Mouse (Mus musculus): ENCODE data around the gene Btbd11. TPM values are rescaled to one million over a fixed set of nuclear protein-coding genes. Genes with fewer than 3 reads are reported as not detected.

The Btbd11 gene
- polyA plus RNA-seq, 1 experiment from 2014 or later, result 4.4 TPM

GRCm38 (mm10) chr10:85460736-85461135 is 74.1 kb downstream of the Btbd11 start:
- Histone ChIP-seq H3K4me2 (ENCODE audit: low read depth, low read length) (no peak overlapping the region), H3K4me1 (ENCODE audit: control insufficient read depth, insufficient read depth, low read length) (peaks cover 3% of the 10 kb centered on the region), H3K9ac (replicated peaks; ENCODE audit: low read length) (no peak overlapping the region), H3K36me3 (replicated peaks; ENCODE audit: control insufficient read depth, insufficient read depth, low read depth, low read length) (no peaks in the 10 kb centered on the region), H3K27me3 (ENCODE audit: control insufficient read depth, insufficient read depth, low read length) (no peaks in the 10 kb centered on the region), H3K9me3 (replicated peaks; ENCODE audit: control insufficient read depth, low read length) (no peaks in the 10 kb centered on the region), H3K4me3 (ENCODE audit: low read depth, low read length) (no peak overlapping the region), H3K27ac (replicated peaks; ENCODE audit: low read depth, low read length) (no peak overlapping the region)
- ATAC-seq (replicated peaks; ENCODE audit: insufficient number of reproducible peaks, low FRiP score, low TSS enrichment, low read depth) (no peak), DNase-seq (ENCODE audit: low spot score) (no peak)
- WGBS, result 92% methylated on average over 10 of the region's 10 CpGs

DNA sequence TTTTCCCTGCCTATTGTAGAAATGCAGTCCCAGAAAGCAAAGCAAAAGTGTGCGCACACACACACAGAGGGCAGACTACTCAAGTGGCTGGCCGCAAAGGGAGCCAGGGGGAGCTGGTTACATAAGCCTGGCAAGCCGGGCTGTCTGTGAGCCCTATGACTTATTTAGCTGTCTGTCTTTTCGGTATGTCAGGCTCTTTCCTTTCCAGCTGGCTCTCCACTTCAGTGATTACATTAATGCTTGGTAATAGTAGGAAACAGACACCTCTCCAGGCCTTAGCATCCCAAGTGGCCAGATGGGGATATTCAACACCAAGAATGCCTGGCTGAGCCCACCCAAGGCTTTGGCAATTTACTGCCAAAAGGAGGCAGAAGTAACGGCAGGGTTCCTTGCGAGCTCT is 77.5 kb downstream of the Btbd11 start:
- no peak overlapping the region for H3K9ac ChIP-seq (replicated peaks; ENCODE audit: low read length)
- peaks cover under 1% of the 10 kb centered on the region; the same call in 1 of the 2 replicates for H3K4me1 ChIP-seq (ENCODE audit: control insufficient read depth, insufficient read depth, low read length)
- H3K4me2 ChIP-seq (ENCODE audit: low read depth, low read length), result no peak overlapping the region
- 33% methylated on average over 6 of the region's 6 CpGs for WGBS
- no peak overlapping the region for H3K4me3 ChIP-seq (ENCODE audit: low read depth, low read length)
- ATAC-seq (replicated peaks; ENCODE audit: insufficient number of reproducible peaks, low FRiP score, low TSS enrichment, low read depth) (no peak), DNase-seq (ENCODE audit: low spot score) (peak; percentile 51)
- H3K36me3 ChIP-seq (replicated peaks; ENCODE audit: control insufficient read depth, insufficient read depth, low read depth, low read length), result no peaks in the 10 kb centered on the region
- H3K27ac ChIP-seq (replicated peaks; ENCODE audit: low read depth, low read length), result no peak overlapping the region
- no peaks in the 10 kb centered on the region for H3K27me3 ChIP-seq (ENCODE audit: control insufficient read depth, insufficient read depth, low read length)
- no peaks in the 10 kb centered on the region for H3K9me3 ChIP-seq (replicated peaks; ENCODE audit: control insufficient read depth, low read length)

DNA sequence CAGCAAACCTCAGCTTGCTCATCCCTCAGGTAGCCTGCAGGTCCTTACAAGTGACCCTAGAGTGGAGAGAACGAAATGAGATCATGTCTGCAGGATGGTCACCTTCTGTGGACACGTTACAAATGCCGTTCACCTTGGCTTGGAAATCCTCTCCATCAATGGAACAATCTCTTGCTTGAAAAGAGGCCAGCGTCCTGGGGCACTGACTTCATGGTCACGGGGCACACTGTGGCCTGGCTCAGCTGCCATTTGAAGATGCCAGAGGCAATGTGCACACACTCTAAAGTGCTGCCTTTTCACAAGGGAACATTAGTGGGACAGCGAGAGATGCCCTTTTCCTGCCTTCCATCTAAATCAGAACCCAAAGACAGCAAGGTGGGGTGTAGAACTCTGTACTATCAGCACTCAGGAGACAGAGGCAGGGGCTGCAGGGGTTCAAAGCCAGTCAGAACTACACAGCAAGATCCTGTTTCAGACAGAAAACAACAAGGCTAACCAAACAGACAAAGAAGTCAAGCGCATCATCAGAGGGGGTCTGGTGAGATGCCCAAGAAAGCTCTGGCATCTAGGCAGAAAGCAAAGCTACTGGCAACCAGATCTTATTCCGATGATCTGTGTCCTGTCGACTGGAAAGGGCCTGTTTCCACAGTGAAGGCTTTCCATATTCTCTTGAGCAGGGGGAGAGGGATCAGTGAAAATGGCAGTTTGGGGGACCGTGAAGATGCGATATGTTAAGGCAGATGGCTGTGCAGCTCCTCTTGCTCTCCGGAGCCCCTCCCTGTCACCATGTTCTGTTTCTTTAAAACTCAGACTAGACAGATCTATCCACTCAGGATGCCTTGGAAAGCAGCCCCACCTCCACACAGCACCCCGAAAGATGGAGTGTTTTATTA is 79.1 kb downstream of the Btbd11 start:
- Histone ChIP-seq H3K27me3 (ENCODE audit: control insufficient read depth, insufficient read depth, low read length) (no peaks in the 10 kb centered on the region), H3K36me3 (replicated peaks; ENCODE audit: control insufficient read depth, insufficient read depth, low read depth, low read length) (no peaks in the 10 kb centered on the region), H3K27ac (replicated peaks; ENCODE audit: low read depth, low read length) (no peak overlapping the region), H3K4me3 (ENCODE audit: low read depth, low read length) (no peak overlapping the region), H3K4me1 (ENCODE audit: control insufficient read depth, insufficient read depth, low read length) (no peaks in the 10 kb centered on the region), H3K9me3 (replicated peaks; ENCODE audit: control insufficient read depth, low read length) (no peaks in the 10 kb centered on the region), H3K4me2 (ENCODE audit: low read depth, low read length) (no peak overlapping the region), H3K9ac (replicated peaks; ENCODE audit: low read length) (no peak overlapping the region)
- DNase-seq (ENCODE audit: low spot score) (no peak), ATAC-seq (replicated peaks; ENCODE audit: insufficient number of reproducible peaks, low FRiP score, low TSS enrichment, low read depth) (no peak)
- 85% methylated on average over 13 of the region's 13 CpGs for WGBS

- Histone ChIP-seq H3K9ac (replicated peaks; ENCODE audit: low read length) (no peak overlapping the region), H3K27ac (replicated peaks; ENCODE audit: low read depth, low read length) (no peak overlapping the region), H3K4me1 (ENCODE audit: control insufficient read depth, insufficient read depth, low read length) (no peaks in the 10 kb centered on the region), H3K9me3 (replicated peaks; ENCODE audit: control insufficient read depth, low read length) (no peaks in the 10 kb centered on the region), H3K27me3 (ENCODE audit: control insufficient read depth, insufficient read depth, low read length) (no peaks in the 10 kb centered on the region), H3K36me3 (replicated peaks; ENCODE audit: control insufficient read depth, insufficient read depth, low read depth, low read length) (no peaks in the 10 kb centered on the region), H3K4me2 (ENCODE audit: low read depth, low read length) (no peak overlapping the region), H3K4me3 (ENCODE audit: low read depth, low read length) (no peak overlapping the region)
- ATAC-seq (replicated peaks; ENCODE audit: insufficient number of reproducible peaks, low FRiP score, low TSS enrichment, low read depth) (no peak), DNase-seq (ENCODE audit: low spot score) (no peak)
- 59% methylated on average over 8 of the region's 8 CpGs for WGBS
These were observed 79.8 kb downstream of the Btbd11 start for GRCm38 (mm10) chr10:85466409-85466761.

GRCm38 (mm10) chr10:85467393-85467792 is 80.8 kb downstream of the Btbd11 start:
- ATAC-seq (replicated peaks; ENCODE audit: insufficient number of reproducible peaks, low FRiP score, low TSS enrichment, low read depth), result no peak
- H3K27me3 ChIP-seq (ENCODE audit: control insufficient read depth, insufficient read depth, low read length), result no peaks in the 10 kb centered on the region
- no peaks in the 10 kb centered on the region for H3K9me3 ChIP-seq (replicated peaks; ENCODE audit: control insufficient read depth, low read length)
- no peak overlapping the region for H3K27ac ChIP-seq (replicated peaks; ENCODE audit: low read depth, low read length)
- no peaks in the 10 kb centered on the region for H3K36me3 ChIP-seq (replicated peaks; ENCODE audit: control insufficient read depth, insufficient read depth, low read depth, low read length)
- H3K9ac ChIP-seq (replicated peaks; ENCODE audit: low read length), result no peak overlapping the region
- no peaks in the 10 kb centered on the region for H3K4me1 ChIP-seq (ENCODE audit: control insufficient read depth, insufficient read depth, low read length)
- no peak overlapping the region for H3K4me3 ChIP-seq (ENCODE audit: low read depth, low read length)
- no peak for DNase-seq (ENCODE audit: low spot score)
- H3K4me2 ChIP-seq (ENCODE audit: low read depth, low read length), result no peak overlapping the region
- 69% methylated on average over 7 of the region's 7 CpGs for WGBS

DNA sequence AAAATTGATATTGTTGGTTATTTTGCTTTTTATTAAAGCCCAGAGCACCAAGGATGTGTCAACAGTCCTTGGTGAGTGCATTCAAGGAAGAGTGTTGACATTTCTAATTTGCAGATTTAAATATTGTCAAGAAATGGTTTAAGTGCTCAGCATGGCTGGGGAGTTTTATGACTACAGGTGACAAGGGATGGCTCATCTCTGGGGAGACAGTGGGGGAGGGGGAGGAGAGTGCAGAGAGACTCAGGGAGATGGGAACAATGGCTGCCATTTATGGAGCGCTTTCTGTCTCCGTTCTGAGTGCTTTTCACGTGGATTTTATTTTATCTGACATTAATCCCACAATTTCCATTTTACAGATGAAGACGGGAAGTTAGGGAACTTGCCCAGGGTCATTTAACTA is 81.9 kb downstream of the Btbd11 start:
- DNase-seq (ENCODE audit: low spot score), result no peak
- Histone ChIP-seq H3K9ac (replicated peaks; ENCODE audit: low read length) (no peak overlapping the region), H3K36me3 (replicated peaks; ENCODE audit: control insufficient read depth, insufficient read depth, low read depth, low read length) (no peaks in the 10 kb centered on the region), H3K27ac (replicated peaks; ENCODE audit: low read depth, low read length) (no peak overlapping the region), H3K27me3 (ENCODE audit: control insufficient read depth, insufficient read depth, low read length) (no peaks in the 10 kb centered on the region), H3K4me2 (ENCODE audit: low read depth, low read length) (no peak overlapping the region), H3K4me1 (ENCODE audit: control insufficient read depth, insufficient read depth, low read length) (no peaks in the 10 kb centered on the region), H3K4me3 (ENCODE audit: low read depth, low read length) (no peak overlapping the region), H3K9me3 (replicated peaks; ENCODE audit: control insufficient read depth, low read length) (no peaks in the 10 kb centered on the region)
- WGBS, result 67% methylated on average over 4 of the region's 4 CpGs
- no peak for ATAC-seq (replicated peaks; ENCODE audit: insufficient number of reproducible peaks, low FRiP score, low TSS enrichment, low read depth)

DNA sequence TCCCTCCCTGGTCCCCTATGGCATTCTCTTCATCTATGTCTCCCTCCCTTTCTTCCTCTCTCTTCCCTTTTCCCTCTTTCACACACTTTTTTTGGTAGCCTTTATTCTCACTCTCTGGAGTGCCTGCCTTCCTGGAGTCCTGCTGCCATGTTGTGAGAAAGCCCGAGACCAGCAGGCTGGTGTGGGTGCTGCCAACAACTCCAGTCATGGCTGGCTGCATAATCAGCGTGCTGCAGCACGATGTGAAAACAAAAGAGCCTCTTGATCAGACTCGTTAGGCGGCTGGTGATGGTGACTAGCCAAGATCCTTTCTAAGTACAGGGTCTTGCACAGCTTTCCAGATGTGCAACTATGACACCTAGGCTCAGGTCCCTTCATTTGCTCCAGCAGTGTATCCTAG is 82.7 kb downstream of the Btbd11 start:
- WGBS, result 50% methylated on average over 5 of the region's 5 CpGs
- no peak overlapping the region for H3K9ac ChIP-seq (replicated peaks; ENCODE audit: low read length)
- no peaks in the 10 kb centered on the region for H3K9me3 ChIP-seq (replicated peaks; ENCODE audit: control insufficient read depth, low read length)
- no peak overlapping the region for H3K4me3 ChIP-seq (ENCODE audit: low read depth, low read length)
- H3K27ac ChIP-seq (replicated peaks; ENCODE audit: low read depth, low read length), result no peak overlapping the region
- no peak for ATAC-seq (replicated peaks; ENCODE audit: insufficient number of reproducible peaks, low FRiP score, low TSS enrichment, low read depth)
- H3K27me3 ChIP-seq (ENCODE audit: control insufficient read depth, insufficient read depth, low read length), result no peaks in the 10 kb centered on the region
- H3K4me2 ChIP-seq (ENCODE audit: low read depth, low read length), result no peak overlapping the region
- DNase-seq (ENCODE audit: low spot score), result no peak
- H3K36me3 ChIP-seq (replicated peaks; ENCODE audit: control insufficient read depth, insufficient read depth, low read depth, low read length), result no peaks in the 10 kb centered on the region
- no peaks in the 10 kb centered on the region for H3K4me1 ChIP-seq (ENCODE audit: control insufficient read depth, insufficient read depth, low read length)

DNA sequence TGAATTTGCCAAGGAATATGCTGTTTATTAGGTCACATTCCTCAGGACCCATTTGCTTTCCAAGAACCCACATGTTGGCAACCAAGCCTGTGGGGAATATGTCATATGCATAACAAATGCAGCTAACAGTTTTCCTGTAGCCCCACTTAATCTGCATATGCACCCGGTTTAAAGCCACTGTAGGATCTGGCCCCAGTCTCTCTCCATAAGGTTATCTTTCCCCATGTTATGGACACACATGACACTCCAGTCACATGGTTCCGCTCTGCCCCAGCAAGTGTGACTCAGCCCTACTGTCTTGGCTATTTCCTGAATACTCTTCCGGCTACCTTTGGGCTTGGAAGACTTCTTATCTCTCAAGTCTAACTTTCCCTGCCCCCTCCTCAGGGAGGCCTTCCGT is 86.7 kb downstream of the Btbd11 start:
- no peaks in the 10 kb centered on the region for H3K36me3 ChIP-seq (replicated peaks; ENCODE audit: control insufficient read depth, insufficient read depth, low read depth, low read length)
- H3K27me3 ChIP-seq (ENCODE audit: control insufficient read depth, insufficient read depth, low read length), result no peaks in the 10 kb centered on the region
- H3K4me1 ChIP-seq (ENCODE audit: control insufficient read depth, insufficient read depth, low read length), result no peaks in the 10 kb centered on the region
- no peak overlapping the region for H3K9ac ChIP-seq (replicated peaks; ENCODE audit: low read length)
- H3K9me3 ChIP-seq (replicated peaks; ENCODE audit: control insufficient read depth, low read length), result no peaks in the 10 kb centered on the region
- no peak overlapping the region for H3K27ac ChIP-seq (replicated peaks; ENCODE audit: low read depth, low read length)
- DNase-seq (ENCODE audit: low spot score), result no peak
- no peak for ATAC-seq (replicated peaks; ENCODE audit: insufficient number of reproducible peaks, low FRiP score, low TSS enrichment, low read depth)
- H3K4me3 ChIP-seq (ENCODE audit: low read depth, low read length), result no peak overlapping the region
- 90% methylated on average over 4 of the region's 4 CpGs for WGBS
- no peak overlapping the region for H3K4me2 ChIP-seq (ENCODE audit: low read depth, low read length)
